Mouse (Mus musculus): ENCODE measurements at regions not wholly inside any gene's neighbourhood (a gene's known extent, or its start where the extent isn't known, plus 50 kb on each side); places are given as distances from the start of the nearest gene placed in this dataset.

GRCm38 (mm10) chr4:124268404-124268803 lies 342.2 kb downstream of the 3100002H09Rik start:
- TF ChIP-seq CTCF (IDR thresholded peaks at IDR 0.05; ENCODE audit: control insufficient read depth, insufficient read depth, insufficient read length) (no peak), FOSL1 (IDR thresholded peaks at IDR 0.05; ENCODE audit: insufficient read depth, low read length, poor library complexity, severe bottlenecking) (no peak), MAX (IDR thresholded peaks at IDR 0.05) (no peak), CEBPB (IDR thresholded peaks at IDR 0.05; ENCODE audit: low read depth) (no peak), USF1 (IDR thresholded peaks at IDR 0.05; ENCODE audit: low read depth) (no peak), MYOD1 (IDR thresholded peaks at IDR 0.05; ENCODE audit: control insufficient read depth, insufficient read length, low read depth) (no peak), MYOG (IDR thresholded peaks at IDR 0.05; ENCODE audit: control insufficient read depth, extremely low read depth, insufficient read length) (no peak)

Measured in C2C12 (cell line).